Mouse (Mus musculus) embryo, embryonic 10.5 days (tissue): ENCODE results near the gene Osbpl3.

ENCODE experiments used
- DNase-seq: peaks from one replicate; pipeline ENCODE4 v3.0.0-alpha.2; 2015; ENCODE audit warnings: low spot score

The Osbpl3 gene

DNA sequence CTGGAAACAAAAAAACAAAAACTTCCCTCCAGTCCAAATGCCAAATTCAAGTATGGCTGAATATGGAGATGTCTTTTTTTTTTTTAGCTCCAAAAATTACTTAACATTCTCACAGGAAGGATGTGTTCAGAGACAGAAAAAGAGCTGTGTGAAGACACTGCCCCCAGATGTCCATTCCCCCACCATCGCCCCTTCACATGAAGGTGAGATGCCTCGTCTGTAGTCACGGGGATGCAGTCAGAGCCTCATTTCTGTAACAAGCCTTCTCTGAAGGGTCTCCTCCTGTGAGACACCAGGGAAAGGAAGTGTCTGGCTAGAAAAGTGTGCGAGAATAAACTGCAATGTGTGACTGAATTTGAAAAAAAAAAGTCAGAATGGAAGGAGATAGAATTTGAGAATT lies 53.1 kb downstream of the Osbpl3 start:
- DNase-seq: no peak

DNA sequence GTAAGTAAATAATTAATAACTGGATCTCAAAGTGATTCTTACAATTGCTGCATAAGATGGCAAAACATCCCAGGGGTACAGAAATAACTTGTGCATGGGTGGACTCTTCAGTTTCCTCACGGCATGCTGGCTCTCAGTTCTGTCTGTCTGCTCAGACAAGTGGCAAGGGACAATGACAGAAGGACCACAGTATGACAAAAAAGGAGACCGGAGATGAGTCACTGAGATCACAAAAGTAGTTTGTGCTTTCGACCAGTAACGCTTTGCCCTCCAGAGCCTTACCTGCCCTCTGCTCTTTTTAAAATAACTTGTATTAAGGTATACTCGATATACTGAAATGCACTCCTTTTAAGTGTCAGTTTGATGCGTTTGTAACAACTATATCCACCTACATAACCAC lies 55.8 kb downstream of the Osbpl3 start:
- no peak for DNase-seq

DNA sequence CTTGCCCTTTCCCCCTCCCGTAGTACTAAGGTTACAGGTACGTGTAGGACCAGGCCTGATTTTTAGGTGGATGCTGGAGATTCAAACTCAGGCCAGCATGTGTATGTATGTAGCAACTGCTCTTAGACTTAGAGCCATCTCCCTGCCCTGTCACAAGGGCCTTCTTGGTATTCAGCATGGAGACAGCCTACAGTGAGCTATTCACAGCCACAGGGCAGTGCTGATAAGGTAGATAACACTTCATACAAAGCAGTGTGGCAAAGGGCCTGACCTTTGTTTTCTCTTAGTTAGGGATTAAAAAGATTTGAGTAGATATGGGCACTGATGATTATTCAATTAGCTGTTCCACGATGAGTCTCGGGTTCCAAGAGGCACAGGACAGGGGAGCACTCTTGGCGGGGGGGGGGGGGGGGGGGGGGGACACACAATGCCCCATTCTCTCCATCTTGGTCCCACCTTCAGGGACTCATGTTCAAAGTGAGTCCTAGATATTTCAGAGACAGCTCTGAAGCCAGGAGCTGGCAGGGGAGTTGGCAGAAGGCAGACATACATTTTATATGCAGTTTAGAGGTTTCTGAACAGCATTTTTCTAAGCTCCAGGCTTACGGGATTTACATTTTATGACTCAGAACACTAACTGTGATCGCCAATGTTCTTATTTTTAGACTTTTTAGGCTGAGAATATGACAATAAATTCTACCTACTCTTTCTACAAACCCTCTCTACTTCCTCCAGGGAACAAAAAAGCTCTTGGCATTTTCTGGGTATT lies 56.4 kb downstream of the Osbpl3 start:
- DNase-seq: no peak

DNA sequence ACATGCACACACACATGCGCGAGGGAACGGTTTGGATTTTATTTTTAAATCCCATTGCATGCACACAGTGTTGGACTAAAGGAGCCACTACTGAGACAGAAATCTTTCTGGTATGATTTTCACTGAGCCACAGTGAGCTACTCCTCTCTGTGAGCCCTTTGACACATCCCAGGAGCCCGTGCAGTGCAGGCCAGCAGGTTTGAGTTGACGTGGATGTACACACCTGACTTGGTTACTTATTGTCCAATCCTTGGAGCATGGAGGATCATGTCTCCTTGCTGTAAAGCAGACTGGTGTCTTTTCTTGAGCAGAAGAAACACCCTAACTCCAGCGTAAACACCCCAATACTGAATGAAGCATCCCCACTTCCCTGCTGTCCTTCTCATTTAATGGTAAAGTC lies 57.7 kb downstream of the Osbpl3 start:
- no peak for DNase-seq

DNA sequence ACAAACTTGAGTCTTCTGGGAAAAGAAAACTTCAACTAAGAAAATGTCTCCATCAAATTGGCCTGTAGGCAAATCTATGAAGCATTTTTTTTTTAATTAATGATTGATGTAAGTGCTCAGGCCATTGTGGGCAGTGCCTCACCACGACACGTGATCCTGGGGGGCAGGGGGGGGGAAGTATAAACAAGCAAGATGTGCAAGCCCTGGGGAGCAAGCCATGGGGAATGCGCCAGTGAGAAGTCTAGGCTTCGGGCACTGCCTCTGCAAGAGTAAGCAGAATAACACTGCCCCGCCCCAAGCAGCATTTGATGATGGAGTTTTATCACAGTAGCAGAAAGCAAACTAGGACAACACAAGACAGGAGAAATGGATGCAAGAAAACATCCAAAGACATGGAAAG lies 58.9 kb downstream of the Osbpl3 start:
- DNase-seq: no peak

DNA sequence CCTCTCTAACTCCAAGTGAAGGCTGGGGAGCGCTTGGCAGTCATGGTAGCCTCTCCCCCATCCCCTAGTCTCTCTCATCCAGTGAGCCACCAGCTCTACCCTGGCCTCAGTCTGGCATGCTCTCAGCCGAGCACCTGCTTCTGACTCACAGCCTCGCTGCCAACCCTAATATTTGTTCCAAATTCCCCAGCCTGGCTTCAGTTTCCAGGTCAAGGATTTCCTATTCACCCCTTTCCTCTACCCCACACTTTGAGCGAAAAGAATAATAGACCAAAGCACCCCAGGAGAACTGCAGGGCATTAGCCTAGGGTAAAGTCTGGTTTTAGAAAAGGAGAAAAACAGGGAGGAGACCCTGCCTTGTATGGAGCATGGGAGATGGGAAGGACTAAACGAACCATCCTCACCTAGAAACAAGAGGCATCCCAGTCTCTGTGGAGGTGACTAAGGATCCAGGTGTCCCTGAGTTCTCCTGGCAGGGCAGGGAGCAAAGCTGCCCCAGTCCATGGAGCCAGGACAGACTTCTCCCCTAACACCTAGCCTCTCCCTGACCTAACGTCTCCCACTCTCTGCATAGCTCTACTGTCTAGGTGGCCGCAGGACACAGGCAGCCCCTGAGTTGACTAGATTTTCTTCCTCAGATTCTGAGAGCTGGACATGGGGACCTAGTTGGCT lies 60.2 kb downstream of the Osbpl3 start:
- DNase-seq: no peak

DNA sequence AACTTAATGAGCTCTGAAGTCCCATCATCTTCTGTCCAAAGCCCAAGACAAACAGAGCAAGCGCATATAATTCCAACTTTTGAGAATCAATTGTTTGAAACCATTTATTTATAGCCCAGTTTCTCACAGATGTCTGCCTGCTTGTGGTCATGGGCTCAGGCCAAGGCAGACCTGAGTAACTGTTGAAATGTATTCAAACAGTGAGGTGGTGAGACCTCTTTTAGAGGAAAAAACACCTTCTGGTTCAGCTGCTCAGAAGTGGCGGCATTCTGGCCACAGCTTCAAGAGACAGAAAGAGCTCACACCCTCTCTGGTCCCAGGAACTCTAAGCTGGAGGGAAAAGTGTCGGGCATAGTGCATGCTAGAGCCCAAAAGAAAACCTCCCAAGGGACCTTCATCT lies 61.6 kb downstream of the Osbpl3 start:
- no peak for DNase-seq

DNA sequence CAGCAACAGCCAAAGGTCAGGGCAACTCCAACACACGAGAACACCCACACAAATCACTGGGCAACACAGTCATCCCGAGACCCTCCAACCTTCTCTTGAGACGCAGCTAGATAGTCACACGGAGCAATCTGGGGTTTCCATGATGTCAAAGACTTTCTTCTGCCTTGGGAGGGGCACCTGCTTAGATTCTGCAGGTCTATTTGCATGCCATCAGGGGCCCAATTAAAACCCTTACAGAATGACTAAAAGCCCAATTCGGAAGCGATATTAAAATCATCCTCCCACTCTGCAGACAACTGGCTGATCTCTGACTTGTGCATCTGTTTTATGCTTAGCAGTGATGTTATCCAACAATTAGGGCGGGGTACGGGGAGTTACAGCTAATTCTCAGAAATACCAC lies 62.0 kb downstream of the Osbpl3 start:
- no peak for DNase-seq

DNA sequence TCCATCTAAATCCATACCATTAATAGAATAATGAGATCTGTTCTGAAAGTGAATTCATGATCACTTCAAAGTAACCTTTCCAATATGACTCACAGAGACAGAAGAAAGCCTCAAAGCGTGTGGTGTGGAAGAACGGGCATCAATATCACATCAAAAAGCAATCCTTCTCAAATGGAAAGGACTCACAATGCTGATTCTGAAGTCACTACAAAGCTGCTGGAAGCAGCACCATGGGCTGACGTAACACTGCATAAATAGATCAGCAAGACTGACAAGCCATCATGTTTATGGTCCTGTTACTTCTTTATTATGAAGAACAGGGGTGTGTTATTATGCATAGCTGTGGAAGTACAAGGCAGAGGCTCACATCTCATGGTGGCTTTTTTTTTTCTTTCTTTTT lies 64.0 kb downstream of the Osbpl3 start:
- DNase-seq: no peak

DNA sequence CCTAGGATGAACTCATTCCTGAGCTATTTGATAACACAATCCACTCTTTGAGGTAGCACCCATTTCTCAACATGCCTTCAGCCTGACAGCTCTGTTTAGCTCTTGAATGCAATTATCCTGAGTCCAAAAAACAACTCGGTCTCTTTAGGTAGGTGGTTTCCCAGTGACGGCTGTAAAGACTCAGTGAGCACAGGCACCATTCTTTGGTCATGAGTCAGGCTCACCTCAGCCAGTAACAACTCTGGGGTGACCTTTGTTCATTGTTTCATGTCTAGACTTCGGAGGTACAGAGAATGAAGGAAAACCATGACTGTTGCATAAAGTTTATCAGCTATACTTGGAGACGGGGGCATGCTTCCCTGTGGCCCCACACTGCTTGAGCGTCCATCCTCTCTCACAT lies 65.7 kb downstream of the Osbpl3 start:
- DNase-seq: no peak

DNA sequence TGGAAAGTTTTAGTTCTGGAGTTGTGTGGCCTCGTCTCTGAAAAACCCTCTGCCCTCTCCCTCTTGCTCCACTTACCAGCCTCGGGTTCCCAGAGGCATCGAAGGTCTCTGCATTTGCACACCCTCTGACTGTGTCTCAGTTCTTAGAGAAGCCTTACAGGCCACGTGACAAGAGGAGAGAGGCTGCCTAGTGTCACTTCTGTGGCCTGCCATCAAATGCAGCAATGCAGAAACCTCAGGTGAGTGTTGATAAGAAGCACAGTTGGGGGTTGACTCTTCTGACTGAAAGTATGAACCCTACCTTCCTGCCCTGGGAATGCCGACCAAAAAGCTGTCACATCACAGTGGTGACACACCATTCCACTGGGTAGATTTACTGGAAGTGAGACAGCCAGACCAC lies 68.4 kb downstream of the Osbpl3 start:
- no peak for DNase-seq

DNA sequence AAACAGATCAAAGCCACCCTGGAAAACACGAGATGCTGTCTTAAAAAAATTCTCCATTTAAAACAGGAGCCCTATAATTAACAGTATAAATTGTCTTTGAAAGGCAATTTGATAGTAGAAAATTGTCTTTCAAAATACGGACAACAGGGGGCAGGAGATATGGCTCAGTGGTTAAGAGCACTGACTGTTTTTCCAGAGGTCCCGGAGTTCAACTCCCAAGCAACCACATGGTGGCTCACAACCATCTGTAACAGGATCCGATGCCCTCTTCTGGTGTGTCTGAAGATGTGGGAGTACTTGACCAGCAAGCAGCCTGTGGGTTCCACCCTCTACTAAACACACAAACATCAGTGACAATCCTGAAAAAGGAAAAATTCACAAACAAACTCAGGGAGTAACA lies 69.5 kb downstream of the Osbpl3 start:
- no peak for DNase-seq

DNA sequence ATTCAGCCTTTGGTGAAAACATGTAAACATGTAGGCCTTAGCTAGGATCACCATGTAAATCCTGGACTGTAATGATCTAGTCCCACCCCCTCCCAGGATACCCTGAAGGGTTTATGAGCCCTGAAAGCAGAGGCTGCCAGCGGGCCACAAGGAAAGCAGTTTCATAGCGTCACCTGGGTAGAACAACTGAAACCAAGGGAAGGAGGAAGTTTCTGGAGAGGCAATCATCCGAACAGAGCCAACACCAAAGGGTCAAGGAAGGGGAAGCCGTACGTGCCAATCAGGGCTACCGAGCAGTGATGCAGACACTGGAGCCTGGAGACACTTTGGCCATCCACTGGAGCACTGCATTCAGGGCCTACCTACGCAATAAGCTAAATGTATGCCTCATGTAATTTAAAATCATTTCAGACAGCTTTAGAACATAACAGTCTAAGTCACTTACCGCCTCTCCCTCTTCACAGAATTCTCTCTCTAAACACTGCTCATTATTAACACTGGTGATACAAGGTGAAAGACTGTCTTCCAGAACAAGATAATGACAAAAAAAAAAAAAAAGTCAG lies 70.5 kb downstream of the Osbpl3 start:
- no peak for DNase-seq

DNA sequence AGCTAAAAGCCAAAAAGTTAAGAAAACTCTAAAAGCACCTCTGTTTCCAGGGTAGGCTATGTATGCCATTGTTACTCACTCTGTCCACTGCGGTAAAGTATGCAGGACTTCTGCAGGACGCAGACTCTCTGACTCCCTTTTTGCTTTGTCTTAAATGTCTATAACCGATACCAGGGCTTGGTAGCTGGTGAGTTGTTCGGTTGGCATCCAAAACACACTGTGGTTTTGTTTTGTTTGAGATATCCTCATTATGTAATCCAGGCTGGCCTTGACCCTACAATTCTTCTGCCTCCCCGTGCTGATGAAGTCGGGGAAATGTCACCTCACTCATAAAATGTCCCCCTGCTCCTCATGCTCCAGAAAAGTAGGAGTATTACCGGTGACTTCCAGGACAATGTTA lies 73.3 kb downstream of the Osbpl3 start:
- no peak for DNase-seq

DNA sequence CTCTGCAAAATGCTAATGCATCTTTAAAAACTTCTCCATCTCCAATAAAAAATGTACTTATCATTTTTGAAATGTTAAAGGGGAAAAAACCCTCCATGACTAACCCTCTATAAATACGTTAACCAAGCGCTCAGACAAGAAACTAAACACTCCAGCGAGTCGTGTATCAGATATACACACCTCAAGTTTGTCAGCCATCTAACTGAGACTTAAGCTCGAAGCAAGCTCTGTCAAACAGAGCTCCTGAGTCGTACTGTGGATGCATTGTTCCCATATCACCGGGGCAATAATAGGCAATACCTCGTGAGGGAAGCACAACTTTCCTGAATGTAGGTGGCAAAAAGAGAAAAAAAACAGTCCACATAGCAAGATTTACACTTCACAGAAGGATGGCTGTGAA lies 73.8 kb downstream of the Osbpl3 start:
- DNase-seq: no peak

DNA sequence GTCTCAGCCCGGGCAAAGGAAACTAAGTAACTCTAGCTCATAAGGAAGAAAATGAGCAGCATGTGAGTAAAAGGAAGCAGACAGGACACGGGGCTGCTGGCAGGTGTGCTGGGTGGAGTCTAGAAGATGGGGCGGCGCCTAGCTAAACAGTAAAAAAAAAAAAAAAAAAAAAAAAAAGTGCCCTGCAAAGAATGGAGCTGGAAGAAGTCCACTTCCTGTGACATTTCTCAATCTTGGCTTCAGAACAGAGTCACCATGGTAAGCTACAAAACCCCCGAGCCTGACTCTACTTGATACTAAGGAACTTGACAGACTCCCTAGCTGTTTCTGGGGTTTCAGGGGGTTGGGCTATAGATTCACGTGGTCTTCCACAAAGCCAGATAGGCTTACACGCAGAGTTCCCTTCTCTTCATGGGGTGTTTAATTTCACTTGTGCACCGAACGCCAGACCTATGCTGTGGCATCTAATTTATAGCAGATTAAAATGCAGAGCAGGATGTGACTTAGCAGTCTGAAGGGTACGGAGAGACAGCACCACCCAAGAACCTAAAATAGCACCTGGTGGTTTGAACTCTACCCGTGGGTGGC lies 74.4 kb downstream of the Osbpl3 start:
- no peak for DNase-seq

DNA sequence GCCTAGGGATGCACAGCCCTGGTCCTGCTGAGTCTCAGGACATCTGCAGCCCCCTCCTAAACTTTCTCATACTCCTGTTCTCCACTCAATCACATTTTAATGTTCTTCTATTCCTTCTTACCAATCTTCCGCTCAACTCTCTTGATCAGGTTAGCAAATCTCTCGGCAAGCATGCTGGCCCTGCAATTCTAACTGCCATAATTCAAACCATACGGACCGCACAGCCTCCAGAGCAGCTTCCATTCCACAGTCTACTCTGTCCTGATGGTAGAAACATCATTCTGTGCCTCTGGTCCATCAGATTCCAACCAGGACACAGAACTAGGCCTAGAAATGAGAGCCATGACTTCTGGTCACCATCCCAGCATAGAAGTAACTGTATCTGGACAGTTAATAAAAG lies 76.3 kb downstream of the Osbpl3 start:
- DNase-seq: no peak

DNA sequence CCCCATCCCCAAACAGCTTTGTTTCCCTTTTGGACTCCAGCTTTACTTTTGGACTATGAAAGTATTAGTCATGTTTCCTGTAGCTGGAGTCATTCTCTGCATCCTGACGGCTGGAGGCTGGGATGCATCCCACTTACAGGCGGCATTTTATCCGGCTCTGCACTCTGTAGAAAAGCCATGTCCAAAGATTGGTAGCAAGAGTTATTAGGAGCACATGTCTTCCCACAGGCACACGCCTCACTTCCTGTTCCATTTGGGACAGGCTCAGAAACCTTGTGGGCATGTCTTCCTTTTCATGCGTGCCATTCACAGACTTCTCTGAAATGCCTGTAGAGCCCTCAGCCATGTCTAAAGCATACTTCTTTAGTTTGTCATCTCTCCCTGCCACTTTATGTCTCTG lies 76.9 kb downstream of the Osbpl3 start:
- no peak for DNase-seq

DNA sequence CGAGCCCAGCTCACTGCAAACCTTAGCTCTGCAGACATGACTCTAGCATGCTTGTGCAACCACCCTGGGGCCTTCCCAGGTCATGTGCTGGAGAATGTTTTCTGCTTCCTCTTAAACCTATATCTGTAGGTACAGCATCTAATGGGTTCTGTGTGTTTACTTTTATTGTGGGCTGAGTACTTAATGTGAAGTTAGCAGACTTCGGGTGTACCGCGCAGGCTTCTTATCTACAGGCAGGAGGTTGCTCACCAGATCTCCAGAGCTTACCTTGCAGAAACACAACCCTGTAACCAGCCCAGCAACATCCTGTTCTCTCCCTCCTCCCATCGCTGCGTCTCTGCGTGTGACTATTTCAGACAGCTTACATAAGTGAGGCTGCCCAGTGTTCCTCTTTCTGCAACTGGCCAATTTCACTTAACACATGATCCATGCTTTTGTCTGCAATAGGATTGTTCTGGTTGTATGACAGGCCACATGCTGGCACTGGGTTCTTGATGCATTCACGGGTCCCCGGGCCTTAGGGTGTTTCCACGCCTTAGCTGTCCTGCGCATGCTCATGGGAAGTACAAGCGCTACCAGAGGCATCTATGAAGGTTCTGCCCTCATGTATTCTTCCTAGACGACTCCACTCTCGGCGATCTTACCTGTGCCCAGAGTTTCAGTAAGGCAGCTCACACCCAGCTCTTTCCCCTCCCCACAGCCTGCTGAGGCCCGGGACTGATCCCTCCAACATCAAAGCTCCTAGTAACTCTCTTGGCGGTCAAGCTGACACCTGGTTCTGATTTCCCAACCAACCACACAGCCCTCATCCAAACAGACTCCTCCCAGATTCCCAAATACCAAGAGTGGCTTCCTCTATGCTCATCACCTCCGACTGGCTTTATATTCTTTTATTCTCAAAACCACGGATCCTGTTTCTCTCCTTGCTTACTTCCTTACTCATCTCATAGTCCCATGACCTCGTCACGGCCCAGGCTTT lies 78.0 kb downstream of the Osbpl3 start:
- peak; percentile 13 for DNase-seq

DNA sequence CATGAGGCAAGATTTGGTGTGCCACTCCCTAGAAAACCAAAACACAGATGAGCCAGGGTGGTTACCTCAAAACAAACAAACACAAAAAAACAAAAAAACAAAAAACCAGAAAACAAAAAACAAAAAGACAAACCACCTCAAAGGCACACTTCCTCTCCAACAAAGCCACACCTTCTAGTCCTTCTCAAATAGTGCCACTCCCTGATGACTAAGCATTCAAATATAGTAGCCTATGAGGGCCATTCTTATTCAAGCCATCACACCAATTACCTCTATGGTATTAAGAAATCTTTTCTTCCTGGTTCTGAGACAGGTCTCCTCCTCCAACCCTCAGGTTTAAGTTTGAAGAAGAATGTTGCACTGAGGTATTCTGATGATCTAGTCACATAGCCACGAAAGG lies 79.3 kb downstream of the Osbpl3 start:
- no peak for DNase-seq

DNA sequence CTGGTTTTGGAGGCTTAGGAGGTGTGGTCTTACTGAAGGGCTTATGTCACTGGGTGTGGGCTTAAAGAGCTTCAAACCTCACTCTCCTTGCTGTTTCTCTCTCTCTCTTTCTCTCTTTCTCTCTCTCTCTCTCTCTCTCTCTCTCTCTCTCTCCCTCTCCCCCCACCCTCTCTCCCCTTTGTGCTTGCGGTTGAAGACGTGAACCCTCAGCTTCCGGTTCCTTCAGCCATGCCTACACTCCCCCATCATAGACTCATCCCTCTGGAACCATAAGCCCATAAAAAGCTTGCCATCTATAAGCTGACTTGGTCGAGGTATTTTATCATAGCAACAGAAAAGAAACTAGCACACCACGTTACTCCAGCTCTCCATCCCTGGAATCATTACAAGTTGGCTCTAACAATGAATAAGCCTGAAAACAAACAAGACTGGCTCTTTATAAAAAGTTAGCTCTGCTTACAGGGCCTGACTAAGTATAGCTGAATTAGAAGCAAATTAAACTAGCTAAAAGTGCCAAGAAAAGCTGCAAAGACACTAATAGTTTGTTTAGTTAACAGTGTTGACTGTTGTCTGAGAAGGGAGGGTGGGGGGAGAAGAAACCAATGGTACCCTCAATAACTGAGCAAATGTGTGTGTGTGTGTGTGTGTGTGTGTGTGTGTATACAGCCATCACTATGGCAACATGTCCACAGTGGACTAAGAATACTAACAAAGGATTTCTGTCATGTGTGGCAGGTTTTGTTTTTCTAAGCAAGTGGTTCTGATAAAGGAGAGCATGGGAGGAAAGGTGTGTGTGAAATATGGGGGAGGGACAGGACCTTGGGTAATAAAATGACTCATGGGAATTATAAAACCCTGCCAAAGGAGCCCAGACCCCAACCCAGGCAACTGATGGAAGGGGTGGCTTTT lies 83.2 kb downstream of the Osbpl3 start:
- peak; percentile 18 for DNase-seq
